Mouse (Mus musculus): ENCODE measurements around the gene Ube2f. TPM values are rescaled to one million over a fixed set of nuclear protein-coding genes. Genes with fewer than 3 reads are reported as not detected.

Ube2f gene
- polyA plus RNA-seq, 1 experiment, result 19.5 TPM

DNA sequence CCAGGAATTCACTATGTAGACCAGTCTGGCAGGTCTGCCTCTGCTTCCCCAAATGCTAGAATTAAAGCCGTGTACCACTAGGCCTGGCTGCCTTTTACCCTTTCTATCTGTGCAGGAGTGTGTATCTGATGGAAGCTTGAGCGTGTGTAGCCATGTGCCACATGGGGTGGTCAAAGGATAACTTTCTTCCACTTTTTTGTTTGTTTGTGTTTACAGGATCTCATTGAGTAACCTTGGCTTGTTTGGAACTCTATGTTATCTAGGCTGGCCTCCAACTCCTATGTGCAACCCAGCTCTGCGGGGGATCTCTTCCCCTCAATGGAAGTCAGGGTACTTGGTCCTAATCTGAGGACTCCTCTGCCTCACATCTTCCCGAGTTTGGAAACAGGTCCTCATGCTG, 1.1 kb upstream of the Ube2f start:
- WGBS, result 43% methylated on average over 4 of the region's 4 CpGs
- no peak overlapping the region for H3K4me3 ChIP-seq (ENCODE audit: low read depth, low read length)
- peak overlapping the region; percentile 61 for H3K27ac ChIP-seq (ENCODE audit: insufficient read depth, low read depth, low read length)
- H3K36me3 ChIP-seq (ENCODE audit: control insufficient read depth, insufficient read depth, low read length), result no peaks in the 10 kb centered on the region
- no peak for TF ChIP-seq CTCF (IDR thresholded peaks at IDR 0.05; ENCODE audit: extremely low read depth, insufficient read length, insufficient replicate concordance, low read depth, low read length)
- no peak for TF ChIP-seq POLR2A (IDR thresholded peaks at IDR 0.05; ENCODE audit: low read depth, low read length)
- no peaks in the 10 kb centered on the region for H3K27me3 ChIP-seq (ENCODE audit: control insufficient read depth, insufficient read depth, low read length)
- H3K4me1 ChIP-seq (ENCODE audit: control insufficient read depth, insufficient read depth, insufficient read length, low read length), result peaks cover 19% of the 10 kb centered on the region; the same call in 1 of the 2 replicates

DNA sequence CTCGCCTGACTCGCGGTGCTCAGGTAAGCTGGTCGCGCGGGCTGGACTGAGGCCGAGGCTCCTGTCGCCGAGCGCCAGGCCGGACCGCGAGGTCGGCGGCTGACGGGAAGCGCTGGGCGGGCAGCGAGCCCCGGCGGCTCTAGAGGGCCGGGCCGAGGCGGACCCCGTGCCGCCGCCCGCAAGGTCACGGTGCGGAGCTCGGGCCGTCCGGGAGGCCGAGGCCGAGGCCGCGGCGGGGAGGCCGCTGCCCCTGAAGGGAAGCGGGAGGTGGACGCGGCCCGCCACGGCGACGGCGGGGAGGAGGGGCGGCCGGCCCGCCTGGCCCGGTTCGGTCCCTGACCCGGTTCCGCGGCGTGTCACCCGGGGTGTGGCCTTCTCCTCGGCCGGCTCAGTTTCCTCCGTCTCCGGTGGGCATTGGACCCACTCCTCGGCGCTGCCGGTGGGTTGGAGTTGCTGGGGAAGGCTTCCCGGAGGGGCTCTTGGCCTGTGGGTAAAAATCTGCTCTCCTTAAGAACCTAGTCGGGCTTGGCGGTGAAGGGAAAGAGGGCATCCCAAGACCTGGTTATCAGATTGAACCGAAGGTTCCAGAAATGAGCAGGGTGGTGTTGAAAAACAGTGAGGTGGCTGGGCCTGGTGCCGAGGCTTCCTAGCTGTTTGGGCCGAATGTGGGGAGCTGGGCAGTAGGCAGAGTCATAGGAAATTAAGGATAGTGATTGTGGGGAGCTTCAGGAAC, 477 bp downstream of the Ube2f start:
- TF ChIP-seq POLR2A (IDR thresholded peaks at IDR 0.05; ENCODE audit: low read depth, low read length) (no peak), CTCF (IDR thresholded peaks at IDR 0.05; ENCODE audit: extremely low read depth, insufficient read length, insufficient replicate concordance, low read depth, low read length) (no peak)
- H3K4me3 ChIP-seq (ENCODE audit: low read depth, low read length), result peak overlapping the region; percentile 78
- no peaks in the 10 kb centered on the region for H3K27me3 ChIP-seq (ENCODE audit: control insufficient read depth, insufficient read depth, low read length)
- peak overlapping the region; percentile 48; the same call in 1 of the 2 replicates for H3K27ac ChIP-seq (ENCODE audit: insufficient read depth, low read depth, low read length)
- WGBS, result under 1% methylated on average over 68 of the region's 70 CpGs
- 0 out of 2 replicates have a peak, but pooled peaks cover 3% of the 10 kb centered on the region for H3K36me3 ChIP-seq (ENCODE audit: control insufficient read depth, insufficient read depth, low read length)
- H3K4me1 ChIP-seq (ENCODE audit: control insufficient read depth, insufficient read depth, insufficient read length, low read length), result peaks cover 19% of the 10 kb centered on the region; the same call in 1 of the 2 replicates

GRCm38 (mm10) chr1:91251148-91251650, 1.1 kb downstream of the Ube2f start:
- 32% methylated on average over 5 of the region's 5 CpGs for WGBS

DNA sequence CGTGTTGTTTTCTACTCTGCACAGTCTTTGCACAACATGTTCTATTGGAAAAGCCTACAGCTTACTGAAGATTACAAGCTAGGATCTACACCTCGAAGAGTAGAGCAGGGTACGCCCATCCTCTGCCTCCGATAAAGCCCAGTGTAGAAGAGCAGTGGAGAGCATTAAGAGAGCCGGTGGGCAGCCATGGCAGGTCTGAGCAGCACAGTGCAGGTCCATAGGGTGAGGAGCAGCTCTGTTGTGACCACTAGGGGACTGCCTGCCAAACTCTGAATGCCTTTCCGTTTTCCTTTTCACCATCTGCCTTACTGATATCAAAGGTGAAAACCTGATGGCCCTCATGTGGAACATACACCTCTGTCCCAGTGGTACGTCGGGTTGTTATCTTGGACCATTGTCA, 1.8 kb downstream of the Ube2f start:
- WGBS, result 39% methylated on average over 8 of the region's 8 CpGs
- no peak overlapping the region for H3K27ac ChIP-seq (ENCODE audit: insufficient read depth, low read depth, low read length)
- H3K4me3 ChIP-seq (ENCODE audit: low read depth, low read length), result no peak overlapping the region
- H3K36me3 ChIP-seq (ENCODE audit: control insufficient read depth, insufficient read depth, low read length), result peaks cover 6% of the 10 kb centered on the region; the same call in 1 of the 2 replicates
- no peaks in the 10 kb centered on the region for H3K27me3 ChIP-seq (ENCODE audit: control insufficient read depth, insufficient read depth, low read length)
- H3K4me1 ChIP-seq (ENCODE audit: control insufficient read depth, insufficient read depth, insufficient read length, low read length), result peaks cover 19% of the 10 kb centered on the region; the same call in 1 of the 2 replicates
- TF ChIP-seq POLR2A (IDR thresholded peaks at IDR 0.05; ENCODE audit: low read depth, low read length) (no peak), CTCF (IDR thresholded peaks at IDR 0.05; ENCODE audit: extremely low read depth, insufficient read length, insufficient replicate concordance, low read depth, low read length) (peak; percentile 55; the same call in 1 of the 2 replicates)

More at GRCm38 (mm10) chr1:91251148-91251650, 1.1 kb downstream of the Ube2f start:
- H3K27me3 ChIP-seq (ENCODE audit: control insufficient read depth, insufficient read depth, low read length), result no peaks in the 10 kb centered on the region
- peak overlapping the region; percentile 48 for H3K27ac ChIP-seq (ENCODE audit: insufficient read depth, low read depth, low read length)
- TF ChIP-seq POLR2A (IDR thresholded peaks at IDR 0.05; ENCODE audit: low read depth, low read length), result no peak
- no peak for TF ChIP-seq CTCF (IDR thresholded peaks at IDR 0.05; ENCODE audit: extremely low read depth, insufficient read length, insufficient replicate concordance, low read depth, low read length)
- 0 out of 2 replicates have a peak, but pooled peaks cover 4% of the 10 kb centered on the region for H3K36me3 ChIP-seq (ENCODE audit: control insufficient read depth, insufficient read depth, low read length)
- peak overlapping the region; percentile 78 for H3K4me3 ChIP-seq (ENCODE audit: low read depth, low read length)
- H3K4me1 ChIP-seq (ENCODE audit: control insufficient read depth, insufficient read depth, insufficient read length, low read length), result peaks cover 19% of the 10 kb centered on the region; the same call in 1 of the 2 replicates

DNA sequence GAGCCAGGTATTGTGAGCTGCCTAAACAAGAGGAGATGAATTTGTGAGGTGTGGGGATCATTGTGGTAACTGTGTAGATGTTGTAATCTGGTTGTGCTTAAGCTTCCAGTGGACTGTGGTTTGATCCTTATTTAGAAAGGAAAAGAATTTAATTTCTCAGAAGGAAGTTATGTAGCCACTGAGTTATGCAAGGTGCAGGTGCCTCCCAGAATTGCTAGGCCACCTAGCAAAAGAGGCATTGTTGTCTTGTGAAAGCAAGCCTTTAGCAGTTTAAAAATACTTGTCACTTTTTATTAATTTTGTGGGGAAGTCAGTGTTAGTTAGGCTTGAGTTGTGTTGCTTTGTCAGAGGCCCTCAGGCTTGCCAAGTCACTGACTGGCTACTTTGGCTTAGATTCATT, 7.8 kb downstream of the Ube2f start:
- no peak for TF ChIP-seq POLR2A (IDR thresholded peaks at IDR 0.05; ENCODE audit: low read depth, low read length)
- no peak for TF ChIP-seq CTCF (IDR thresholded peaks at IDR 0.05; ENCODE audit: extremely low read depth, insufficient read length, insufficient replicate concordance, low read depth, low read length)
- peaks cover 6% of the 10 kb centered on the region; the same call in 1 of the 2 replicates for H3K36me3 ChIP-seq (ENCODE audit: control insufficient read depth, insufficient read depth, low read length)
- H3K27me3 ChIP-seq (ENCODE audit: control insufficient read depth, insufficient read depth, low read length), result no peaks in the 10 kb centered on the region
- H3K4me1 ChIP-seq (ENCODE audit: control insufficient read depth, insufficient read depth, insufficient read length, low read length), result peaks cover 3% of the 10 kb centered on the region; the same call in 1 of the 2 replicates
- H3K4me3 ChIP-seq (ENCODE audit: low read depth, low read length), result no peak overlapping the region
- no peak overlapping the region for H3K27ac ChIP-seq (ENCODE audit: insufficient read depth, low read depth, low read length)

- Histone ChIP-seq H3K27ac (ENCODE audit: insufficient read depth, low read depth, low read length) (peak overlapping the region; percentile 44), H3K4me1 (ENCODE audit: control insufficient read depth, insufficient read depth, insufficient read length, low read length) (peaks cover 3% of the 10 kb centered on the region; the same call in 1 of the 2 replicates), H3K36me3 (ENCODE audit: control insufficient read depth, insufficient read depth, low read length) (peaks cover 10% of the 10 kb centered on the region), H3K27me3 (ENCODE audit: control insufficient read depth, insufficient read depth, low read length) (no peaks in the 10 kb centered on the region), H3K4me3 (ENCODE audit: low read depth, low read length) (no peak overlapping the region)
- TF ChIP-seq POLR2A (IDR thresholded peaks at IDR 0.05; ENCODE audit: low read depth, low read length) (no peak), CTCF (IDR thresholded peaks at IDR 0.05; ENCODE audit: extremely low read depth, insufficient read length, insufficient replicate concordance, low read depth, low read length) (no peak)
- 60% methylated on average over 5 of the region's 5 CpGs for WGBS
Measured at GRCm38 (mm10) chr1:91259794-91260193, 9.7 kb downstream of the Ube2f start.

DNA sequence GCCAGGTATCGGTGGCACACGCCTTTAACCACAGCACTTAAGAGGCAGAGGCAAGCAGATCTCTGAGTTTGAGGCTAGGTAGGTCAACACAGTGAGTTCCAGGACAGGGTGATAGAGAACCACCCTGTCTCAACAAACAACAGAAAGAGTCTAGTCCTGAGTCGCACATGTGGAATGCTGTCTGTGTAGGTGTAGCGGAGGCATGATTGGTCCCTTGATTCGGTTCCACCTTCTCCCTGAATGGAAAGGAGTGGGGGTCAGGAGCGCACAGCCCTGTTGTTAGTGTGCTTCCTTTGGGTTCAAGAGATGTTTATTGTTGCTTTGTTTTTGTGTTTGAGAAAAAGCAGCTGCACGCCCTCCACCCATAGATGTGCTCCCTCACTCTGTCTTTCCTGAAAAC, 12.4 kb downstream of the Ube2f start:
- TF ChIP-seq POLR2A (IDR thresholded peaks at IDR 0.05; ENCODE audit: low read depth, low read length), result no peak
- no peak for TF ChIP-seq CTCF (IDR thresholded peaks at IDR 0.05; ENCODE audit: extremely low read depth, insufficient read length, insufficient replicate concordance, low read depth, low read length)
- peaks cover 3% of the 10 kb centered on the region; the same call in 1 of the 2 replicates for H3K4me1 ChIP-seq (ENCODE audit: control insufficient read depth, insufficient read depth, insufficient read length, low read length)
- no peak overlapping the region for H3K27ac ChIP-seq (ENCODE audit: insufficient read depth, low read depth, low read length)
- H3K27me3 ChIP-seq (ENCODE audit: control insufficient read depth, insufficient read depth, low read length), result no peaks in the 10 kb centered on the region
- H3K4me3 ChIP-seq (ENCODE audit: low read depth, low read length), result no peak overlapping the region
- 91% methylated on average over 7 of the region's 7 CpGs for WGBS
- H3K36me3 ChIP-seq (ENCODE audit: control insufficient read depth, insufficient read depth, low read length), result peaks cover 19% of the 10 kb centered on the region

Measured in small intestine, adult 2 months (tissue).